Comparison of ENCODE assay signal across 13 mouse cellular contexts in the genomic region with DNA sequence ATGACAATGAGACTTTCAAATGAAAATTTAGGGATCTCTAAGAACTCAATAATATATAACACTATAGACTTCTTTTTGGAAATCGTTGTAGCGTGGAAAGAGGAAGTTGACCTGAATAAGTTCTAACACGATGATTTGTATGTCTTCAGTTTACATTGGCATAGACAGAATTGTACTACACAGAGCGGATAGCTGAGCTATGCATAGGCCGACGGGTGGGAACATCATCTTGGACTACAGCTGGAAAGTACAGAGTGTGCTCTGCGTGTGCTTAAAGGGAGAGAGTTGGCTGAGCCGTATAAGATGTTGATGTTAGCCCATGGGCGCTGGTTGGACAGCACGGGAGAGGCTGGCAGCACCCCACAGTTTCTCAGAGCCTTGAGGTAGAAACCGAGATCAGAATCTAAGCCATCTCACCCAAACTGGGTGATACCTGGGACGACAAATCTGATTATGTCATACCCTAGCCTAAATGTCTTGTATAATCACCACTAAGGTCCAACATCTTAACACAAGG.
"Had no signal": no experiment of that assay in that cellular context is flagged by ENCODE, and none has a peak within 500 bp of the region (broad histone marks: within the 10 kb centered on the region; RNA-seq: fewer than 3 reads in every experiment).

No protein-coding gene starts in this region.

- H3K9ac ChIP-seq: kidney, embryonic 15.5 days; limb, embryonic 12.5 days; liver, embryonic 14.5 days; lung, embryonic 14.5 days; midbrain, embryonic 15.5 days; neural tube, embryonic 12.5 days had no signal

- DNase-seq: kidney, adult 11 months; kidney, postnatal 36 days; layer of hippocampus, adult 9-11 months; layer of hippocampus, postnatal 36 days; lung, embryonic 14.5 days; lung, postnatal 36 days; thymus, adult 2 months; thymus, postnatal 25 days had no signal

- H3K4me1 ChIP-seq: limb, embryonic 12.5 days; neural tube, embryonic 12.5 days had no signal

- H3K9me3 ChIP-seq: kidney, embryonic 15.5 days; limb, embryonic 12.5 days; midbrain, embryonic 15.5 days had no signal

- H3K36me3 ChIP-seq: kidney, embryonic 15.5 days; limb, embryonic 12.5 days; midbrain, embryonic 15.5 days; neural tube, embryonic 12.5 days had no signal

- H3K27ac ChIP-seq: limb, embryonic 12.5 days; liver, embryonic 14.5 days; midbrain, embryonic 15.5 days; neural tube, embryonic 12.5 days had no signal

- H3K4me3 ChIP-seq: kidney, embryonic 15.5 days; limb, embryonic 12.5 days; midbrain, embryonic 15.5 days; neural tube, embryonic 12.5 days had no signal

- H3K4me2 ChIP-seq: kidney, embryonic 15.5 days; limb, embryonic 12.5 days; lung, embryonic 14.5 days; midbrain, embryonic 15.5 days; neural tube, embryonic 12.5 days had no signal

- H3K27me3 ChIP-seq: kidney, embryonic 15.5 days; limb, embryonic 12.5 days; midbrain, embryonic 15.5 days; neural tube, embryonic 12.5 days had no signal
